Mouse (Mus musculus): Measurements from ENCODE around the gene Ndufs7. TPM values are rescaled to one million over a fixed set of nuclear protein-coding genes. Genes with fewer than 3 reads are reported as not detected.
A peak's percentile ranks its signal among the peaks of the same experiment; 100 is the strongest.

Ndufs7 gene
- polyA plus RNA-seq, 1 experiment from 2014 or later, result 274 TPM

DNA sequence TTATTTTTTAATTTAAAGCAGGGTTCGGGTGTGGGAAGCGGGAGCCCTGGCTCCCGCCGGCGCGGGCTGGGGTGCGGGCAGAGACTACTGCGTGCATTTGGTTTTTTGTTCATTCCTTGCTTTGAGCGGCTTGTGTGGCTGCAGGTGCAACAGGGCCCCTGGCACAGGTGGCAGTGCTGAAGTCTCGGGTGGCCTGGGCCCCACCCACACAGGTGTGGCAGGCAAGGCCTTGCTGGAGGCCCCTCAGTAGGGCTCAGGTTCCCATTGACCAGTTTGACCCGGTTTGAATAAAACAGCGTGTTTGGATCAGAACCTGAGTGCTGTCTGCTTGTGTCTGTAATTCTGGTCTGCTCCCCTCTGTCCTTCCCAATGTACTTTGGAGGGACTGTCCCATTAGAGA lies 39.2 kb downstream of the Ndufs7 start:
- H3K36me3 ChIP-seq (ENCODE audit: poor library complexity, severe bottlenecking), result peaks cover 62% of the 10 kb centered on the region
- peak overlapping the region; percentile 25; the same call in 1 of the 2 replicates for H3K27ac ChIP-seq
- WGBS, result 92% methylated on average over 12 of the region's 12 CpGs
- no peaks in the 10 kb centered on the region for H3K9me3 ChIP-seq (replicated peaks)
- no peak overlapping the region for H3K4me3 ChIP-seq
- peaks cover 7% of the 10 kb centered on the region for H3K4me1 ChIP-seq
- H3K9ac ChIP-seq, result no peak overlapping the region
- H3K27me3 ChIP-seq, result no peaks in the 10 kb centered on the region
- no peak overlapping the region for H3K4me2 ChIP-seq
- ATAC-seq, result no peak

DNA sequence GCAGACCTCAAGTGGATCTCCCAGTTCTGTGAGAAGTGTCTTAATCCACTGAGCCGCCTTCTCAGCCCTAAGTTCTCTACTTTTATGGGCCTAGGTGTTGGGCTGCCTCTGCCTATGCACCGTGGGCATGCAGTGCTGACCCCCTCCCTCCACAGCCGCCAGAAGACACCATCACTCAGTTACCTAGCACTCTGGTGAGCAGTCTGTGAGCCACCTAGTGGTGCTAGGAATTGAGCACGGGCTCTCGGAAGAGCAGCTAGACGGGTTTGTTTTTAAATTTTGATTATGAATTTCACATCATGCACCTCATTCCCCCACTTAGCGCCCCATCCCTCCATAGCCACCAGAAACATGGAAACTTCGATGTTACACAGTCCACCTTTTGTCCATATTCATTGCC lies 39.7 kb downstream of the Ndufs7 start:
- Histone ChIP-seq H3K27me3 (no peaks in the 10 kb centered on the region), H3K36me3 (ENCODE audit: poor library complexity, severe bottlenecking) (peaks cover 61% of the 10 kb centered on the region), H3K9ac (no peak overlapping the region), H3K4me2 (no peak overlapping the region), H3K4me3 (no peak overlapping the region), H3K9me3 (replicated peaks) (no peaks in the 10 kb centered on the region), H3K27ac (peak overlapping the region; percentile 25; the same call in 1 of the 2 replicates), H3K4me1 (peaks cover 13% of the 10 kb centered on the region)
- 70% methylated on average over 8 of the region's 8 CpGs for WGBS
- no peak for ATAC-seq

DNA sequence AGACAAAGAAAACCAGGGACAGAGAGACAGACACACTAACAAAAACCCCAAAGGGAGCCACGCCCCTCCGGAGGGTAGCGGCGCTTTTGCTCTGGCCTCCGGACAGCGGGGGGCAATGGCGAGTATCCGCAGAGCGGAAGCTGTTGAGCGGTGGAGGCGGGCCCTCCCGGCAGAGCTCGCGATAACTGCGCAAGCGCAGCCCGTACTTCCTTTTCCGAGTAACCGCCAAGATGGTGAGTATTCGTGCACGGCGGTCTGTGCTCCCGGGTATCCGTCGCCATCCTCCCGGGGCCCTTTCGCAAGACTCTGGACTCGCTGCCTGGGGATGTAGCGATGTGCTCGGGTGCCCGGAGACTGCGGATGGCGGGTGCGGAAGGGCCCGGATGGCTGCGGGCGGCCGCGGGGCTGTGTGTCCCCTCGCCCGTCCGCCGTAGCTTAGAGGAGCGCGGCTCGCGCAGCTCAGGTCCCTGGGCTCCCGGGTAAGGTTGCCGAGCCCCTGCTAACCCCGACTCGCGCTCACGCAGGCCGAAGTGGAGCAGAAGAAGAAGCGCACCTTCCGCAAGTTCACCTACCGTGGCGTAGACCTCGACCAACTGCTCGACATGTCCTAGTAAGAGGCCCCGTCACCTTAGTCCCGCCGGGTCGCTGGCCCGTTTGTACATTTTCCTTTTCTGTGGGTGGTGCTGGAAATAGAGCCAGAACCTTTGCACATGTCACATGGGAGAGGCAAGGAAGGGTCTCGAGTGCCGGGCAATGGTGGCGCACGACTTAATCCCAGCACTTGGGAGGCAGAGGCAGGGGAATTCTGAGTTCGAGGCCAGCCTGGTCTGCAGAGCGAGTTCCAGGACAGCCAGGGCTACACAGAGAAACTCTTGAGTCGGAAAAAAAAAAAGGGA lies 43.6 kb downstream of the Ndufs7 start, which contains the start of gene Rps15:
Gene Rps15, plus strand, starts transcription at position 203 of the 896 bp plus-strand sequence.
- peak within 1 kb of the TSS; percentile 91 for H3K4me3 ChIP-seq
- 0% methylated on average over 72 of the region's 72 CpGs for WGBS
- peak within 1 kb of the TSS; percentile 93 for H3K27ac ChIP-seq
- H3K9ac ChIP-seq, result peak within 1 kb of the TSS; percentile 99
- ATAC-seq, result peak; percentile 81
- H3K4me2 ChIP-seq, result peak within 1 kb of the TSS; percentile 80
- peaks cover 38% of the 10 kb centered on the region for H3K36me3 ChIP-seq (ENCODE audit: poor library complexity, severe bottlenecking)
- peaks cover 51% of the 10 kb centered on the region for H3K4me1 ChIP-seq
- no peaks in the 10 kb centered on the region for H3K27me3 ChIP-seq
- no peaks in the 10 kb centered on the region for H3K9me3 ChIP-seq (replicated peaks)

DNA sequence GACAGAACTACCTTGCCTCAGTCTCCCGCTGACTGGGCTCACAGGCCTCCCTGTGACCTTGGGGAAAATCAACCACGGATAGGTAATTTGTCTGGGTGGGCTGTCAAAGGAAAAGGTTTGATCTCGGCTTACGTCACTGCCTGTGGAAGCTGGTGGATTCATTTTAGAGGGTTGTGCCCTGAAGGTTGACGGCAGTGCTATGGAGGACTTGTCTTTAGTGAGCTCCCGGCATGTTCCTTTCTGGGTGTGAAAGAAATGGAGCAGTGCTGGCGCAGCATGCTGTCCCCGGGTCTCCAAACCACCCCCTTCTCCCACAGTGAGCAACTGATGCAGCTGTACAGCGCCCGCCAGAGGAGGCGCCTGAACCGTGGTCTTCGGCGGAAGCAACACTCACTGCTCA lies 44.4 kb downstream of the Ndufs7 start:
- WGBS, result 25% methylated on average over 14 of the region's 14 CpGs
- Histone ChIP-seq H3K27me3 (no peaks in the 10 kb centered on the region), H3K4me2 (peak overlapping the region; percentile 80), H3K9ac (peak overlapping the region; percentile 99), H3K27ac (peak overlapping the region; percentile 93), H3K4me3 (peak overlapping the region; percentile 91), H3K4me1 (peaks cover 60% of the 10 kb centered on the region), H3K9me3 (replicated peaks) (no peaks in the 10 kb centered on the region), H3K36me3 (ENCODE audit: poor library complexity, severe bottlenecking) (peaks cover 30% of the 10 kb centered on the region)
- ATAC-seq, result no peak

DNA sequence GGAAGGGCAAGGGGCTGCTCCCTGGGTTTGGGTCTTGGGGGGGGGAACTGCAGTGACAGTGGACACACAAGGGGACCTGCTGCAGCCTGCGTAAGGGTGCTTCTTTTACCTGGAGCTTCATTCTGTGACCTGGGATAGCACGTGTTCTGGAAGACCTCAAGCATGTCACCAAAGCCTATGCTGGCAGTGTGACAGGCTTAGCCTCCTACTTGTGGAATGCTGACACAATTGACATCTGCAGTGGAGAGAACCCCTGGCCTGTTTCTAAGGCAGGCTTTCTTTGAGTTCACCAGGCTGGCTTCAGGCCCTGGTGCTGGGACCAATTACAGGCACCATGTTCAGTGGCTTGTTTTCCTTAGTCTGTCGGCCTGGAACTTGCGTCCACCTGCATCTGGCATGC lies 45.4 kb downstream of the Ndufs7 start:
- 0 out of 2 replicates have a peak overlapping the region, but pooled peaks have one; percentile 80 for H3K4me2 ChIP-seq
- peaks cover 21% of the 10 kb centered on the region for H3K36me3 ChIP-seq (ENCODE audit: poor library complexity, severe bottlenecking)
- peaks cover 65% of the 10 kb centered on the region for H3K4me1 ChIP-seq
- no peak for ATAC-seq
- no peaks in the 10 kb centered on the region for H3K27me3 ChIP-seq
- H3K9ac ChIP-seq, result peak overlapping the region; percentile 99
- no peaks in the 10 kb centered on the region for H3K9me3 ChIP-seq (replicated peaks)
- 79% methylated on average over 4 of the region's 4 CpGs for WGBS
- no peak overlapping the region for H3K4me3 ChIP-seq
- H3K27ac ChIP-seq, result no peak overlapping the region

DNA sequence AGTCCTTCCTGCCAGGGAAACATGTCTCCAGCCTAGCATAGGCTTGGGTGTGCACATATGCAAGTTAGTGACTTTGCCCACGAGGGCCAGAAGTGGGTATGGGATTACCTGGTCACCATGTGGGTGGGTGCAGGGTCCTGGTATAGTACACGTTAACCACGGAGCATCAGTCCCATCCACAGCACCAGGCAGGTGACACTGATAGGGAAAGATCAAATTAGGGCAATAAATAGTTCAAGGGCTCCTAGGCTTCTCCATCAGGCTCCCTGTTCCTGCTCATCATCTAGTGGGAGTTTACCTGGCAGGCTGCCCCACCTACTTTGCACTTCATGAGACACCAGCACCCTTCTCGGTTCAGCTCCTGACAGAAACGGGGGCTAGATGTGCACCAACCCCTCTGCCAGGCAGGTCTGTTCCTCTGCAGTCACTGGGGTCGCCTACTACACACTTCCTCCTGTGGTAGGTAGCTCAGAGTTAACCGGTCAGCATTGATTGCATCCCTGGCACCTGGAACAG lies 45.9 kb downstream of the Ndufs7 start:
- Histone ChIP-seq H3K4me2 (0 out of 2 replicates have a peak overlapping the region, but pooled peaks have one; percentile 86), H3K9ac (peak overlapping the region; percentile 99; the same call in 1 of the 2 replicates), H3K27ac (peak overlapping the region; percentile 90; the same call in 1 of the 2 replicates), H3K27me3 (no peaks in the 10 kb centered on the region), H3K36me3 (ENCODE audit: poor library complexity, severe bottlenecking) (peaks cover 20% of the 10 kb centered on the region), H3K4me1 (peaks cover 70% of the 10 kb centered on the region), H3K4me3 (no peak overlapping the region), H3K9me3 (replicated peaks) (no peaks in the 10 kb centered on the region)
- no peak for ATAC-seq
- WGBS, result 45% methylated on average over 7 of the region's 7 CpGs

DNA sequence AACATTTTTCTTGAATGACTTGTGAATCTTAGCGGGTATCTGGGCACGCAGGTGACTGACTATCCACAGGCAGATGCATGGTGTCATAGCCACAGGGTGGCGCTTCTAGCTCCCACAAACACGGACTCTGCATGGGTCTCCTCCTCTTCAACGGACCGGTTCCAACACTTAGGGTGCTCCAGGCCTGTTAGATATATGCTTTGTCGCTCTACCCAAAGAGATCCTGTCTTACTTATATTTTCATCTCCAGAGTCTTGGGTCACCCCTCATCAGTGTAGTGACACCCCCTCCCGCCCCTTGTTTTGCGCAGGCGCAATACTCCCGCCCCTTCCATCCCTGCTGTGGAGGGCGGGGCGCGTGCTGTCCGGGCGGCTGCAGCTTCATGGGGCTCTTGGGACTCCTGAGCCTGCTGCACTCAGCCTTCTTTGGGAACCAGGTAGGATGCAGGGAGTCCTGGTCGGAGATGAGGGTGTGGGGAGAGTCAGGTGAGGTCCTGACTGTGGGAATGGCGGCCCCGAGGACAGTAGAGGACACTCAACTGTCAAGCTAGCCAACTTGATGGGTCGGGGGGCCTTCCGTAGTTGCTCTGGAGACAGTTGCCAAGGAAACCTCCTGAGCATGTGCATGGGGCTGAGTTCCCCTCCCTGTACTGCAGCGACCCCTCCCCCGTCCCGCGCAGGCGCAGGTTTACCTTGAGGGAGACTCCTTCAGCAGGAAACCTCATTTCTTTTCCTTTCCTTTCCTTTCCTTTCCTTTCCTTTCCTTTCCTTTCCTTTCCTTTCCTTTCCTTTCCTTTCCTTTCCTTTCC lies 46.9 kb downstream of the Ndufs7 start, which contains the start of gene Apc2:
Gene Apc2, plus strand, starts transcription at position 360 of the 808 bp plus-strand sequence.
- Histone ChIP-seq H3K4me2 (peak within 1 kb of the TSS; percentile 86), H3K9ac (peak within 1 kb of the TSS; percentile 99), H3K4me3 (peak within 1 kb of the TSS; percentile 73), H3K27ac (peak within 1 kb of the TSS; percentile 90), H3K27me3 (no peaks in the 10 kb centered on the region), H3K9me3 (replicated peaks) (no peaks in the 10 kb centered on the region), H3K4me1 (peaks cover 80% of the 10 kb centered on the region), H3K36me3 (ENCODE audit: poor library complexity, severe bottlenecking) (peaks cover 20% of the 10 kb centered on the region)
- under 1% methylated on average over 26 of the region's 26 CpGs for WGBS
- peak; percentile 39 for ATAC-seq

DNA sequence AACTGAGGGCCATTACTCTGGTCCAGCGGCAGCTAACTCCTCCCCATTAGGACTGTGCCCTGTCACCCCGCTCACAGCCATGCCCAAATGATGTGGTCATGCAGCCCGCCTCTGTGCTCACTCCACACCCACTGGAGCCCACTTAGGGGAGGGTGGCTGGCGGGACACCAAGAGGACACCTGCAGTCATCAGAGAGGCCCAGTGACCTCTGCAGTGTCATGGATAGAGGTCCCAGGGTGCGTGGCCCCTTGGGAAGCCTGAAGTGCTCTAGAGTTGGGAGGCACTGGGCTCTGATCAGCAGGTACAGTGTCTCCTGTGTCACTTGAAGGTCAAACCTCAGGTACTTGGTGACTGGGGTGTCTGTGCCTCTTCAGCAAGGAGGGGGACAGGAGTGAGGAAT lies 47.9 kb downstream of the Ndufs7 start:
- H3K36me3 ChIP-seq (ENCODE audit: poor library complexity, severe bottlenecking), result peaks cover 24% of the 10 kb centered on the region
- H3K27me3 ChIP-seq, result no peaks in the 10 kb centered on the region
- H3K4me2 ChIP-seq, result peak overlapping the region; percentile 86
- no peaks in the 10 kb centered on the region for H3K9me3 ChIP-seq (replicated peaks)
- peak overlapping the region; percentile 73 for H3K4me3 ChIP-seq
- WGBS, result 79% methylated on average over 5 of the region's 5 CpGs
- peaks cover 88% of the 10 kb centered on the region for H3K4me1 ChIP-seq
- H3K9ac ChIP-seq, result peak overlapping the region; percentile 99
- H3K27ac ChIP-seq, result peak overlapping the region; percentile 90
- ATAC-seq, result no peak

DNA sequence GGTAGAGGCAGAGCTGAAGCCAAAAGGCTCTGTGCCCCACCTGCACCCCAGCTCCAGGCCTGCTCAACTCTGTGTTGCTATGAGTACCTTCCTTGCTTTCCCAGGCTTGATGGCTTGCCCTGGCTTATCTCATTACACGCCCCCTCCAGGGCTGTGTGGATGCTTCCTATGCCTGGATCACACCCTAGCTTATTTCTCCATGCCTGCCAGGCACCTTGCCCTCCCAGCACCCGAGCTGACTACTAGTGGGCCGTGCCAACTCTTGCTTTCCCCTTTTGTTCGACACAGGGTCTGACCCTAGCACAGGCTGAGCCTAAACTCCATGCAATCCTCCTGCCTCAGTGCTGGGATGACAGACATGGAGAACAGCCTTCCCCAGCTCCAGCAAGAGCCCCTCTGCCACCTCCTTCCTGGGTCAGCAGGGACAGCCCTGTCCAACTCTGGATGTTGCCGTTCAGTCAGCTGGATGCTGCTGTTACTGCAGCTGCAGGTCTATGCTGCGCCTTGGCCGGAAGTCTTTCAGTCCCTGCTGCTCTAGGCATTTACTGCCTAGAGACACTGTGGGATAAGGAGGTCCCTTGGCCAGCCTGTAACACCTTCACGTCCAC lies 48.7 kb downstream of the Ndufs7 start:
- H3K4me2 ChIP-seq, result peak overlapping the region; percentile 86

DNA sequence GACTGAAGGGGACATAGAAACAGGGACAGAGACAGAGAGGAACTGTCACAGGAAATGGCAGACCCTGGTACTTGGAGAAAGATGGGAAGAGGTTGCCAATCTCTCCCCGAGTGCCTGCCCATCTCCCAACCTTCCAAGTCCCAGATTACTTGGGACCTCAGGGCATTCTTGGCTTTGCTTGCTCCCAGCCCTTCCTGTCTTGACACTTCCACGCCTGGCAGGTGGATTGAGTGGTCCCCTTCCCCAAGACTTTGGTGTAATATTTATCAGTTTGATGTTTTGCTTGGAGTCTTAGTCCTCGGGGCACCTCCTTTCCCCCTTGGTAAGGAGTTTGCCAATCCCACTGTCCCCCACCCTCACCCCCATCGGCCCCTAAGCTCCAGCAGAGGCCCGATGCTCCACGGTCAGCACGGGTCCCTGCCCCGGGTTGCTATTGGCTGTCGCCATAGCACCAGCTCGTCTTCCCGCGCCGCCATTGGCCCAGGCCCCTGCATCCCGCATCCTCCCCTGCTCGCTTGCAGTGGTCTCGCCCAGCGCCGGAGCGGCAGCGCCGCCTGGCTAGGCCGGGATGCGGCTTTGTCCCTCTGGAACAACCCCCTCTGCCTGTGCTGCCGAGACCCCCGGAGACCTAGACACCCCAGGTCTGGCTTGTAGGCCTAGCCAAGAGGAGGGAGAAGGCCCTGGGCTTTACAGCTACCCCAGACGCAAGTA lies 49.8 kb downstream of the Ndufs7 start:
- Histone ChIP-seq H3K4me3 (peak overlapping the region; percentile 73), H3K9me3 (replicated peaks) (no peaks in the 10 kb centered on the region), H3K9ac (peak overlapping the region; percentile 99), H3K27ac (peak overlapping the region; percentile 98), H3K36me3 (ENCODE audit: poor library complexity, severe bottlenecking) (peaks cover 36% of the 10 kb centered on the region), H3K4me1 (peaks cover 94% of the 10 kb centered on the region), H3K27me3 (no peaks in the 10 kb centered on the region), H3K4me2 (peak overlapping the region; percentile 86)
- 2% methylated on average over 24 of the region's 26 CpGs for WGBS
- ATAC-seq, result peak; percentile 86

More for the DNA sequence above, 48.7 kb downstream of the Ndufs7 start:
- H3K9me3 ChIP-seq (replicated peaks), result no peaks in the 10 kb centered on the region
- H3K4me1 ChIP-seq, result peaks cover 93% of the 10 kb centered on the region
- peak overlapping the region; percentile 73; the same call in 1 of the 2 replicates for H3K4me3 ChIP-seq
- peak overlapping the region; percentile 98; the same call in 1 of the 2 replicates for H3K27ac ChIP-seq
- no peaks in the 10 kb centered on the region for H3K27me3 ChIP-seq
- WGBS, result 73% methylated on average over 8 of the region's 8 CpGs
- H3K9ac ChIP-seq, result peak overlapping the region; percentile 99
- peaks cover 32% of the 10 kb centered on the region for H3K36me3 ChIP-seq (ENCODE audit: poor library complexity, severe bottlenecking)
- ATAC-seq, result no peak

DNA sequence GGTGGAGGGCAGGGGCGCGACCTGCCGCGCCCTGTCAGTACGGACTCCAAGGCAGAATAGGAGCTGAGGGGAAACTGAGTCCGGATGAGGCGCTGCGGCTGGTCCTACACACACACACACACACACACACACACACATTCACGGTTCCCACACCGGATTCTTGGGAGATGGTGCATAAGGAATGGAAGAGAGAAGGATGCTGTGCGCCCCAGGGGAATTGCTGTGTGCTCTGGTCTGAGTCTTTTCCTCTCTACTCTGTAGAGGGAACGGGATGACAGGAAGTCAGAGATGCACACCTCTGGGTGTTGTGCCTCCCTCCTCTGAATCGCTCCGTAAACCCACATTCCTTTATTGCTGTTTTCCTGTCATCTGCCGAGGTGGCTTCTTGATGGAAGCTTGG lies 50.4 kb downstream of the Ndufs7 start:
- Histone ChIP-seq H3K27ac (peak overlapping the region; percentile 98), H3K4me3 (peak overlapping the region; percentile 73), H3K4me1 (peaks cover 94% of the 10 kb centered on the region), H3K27me3 (no peaks in the 10 kb centered on the region), H3K9me3 (replicated peaks) (no peaks in the 10 kb centered on the region), H3K9ac (peak overlapping the region; percentile 99), H3K36me3 (ENCODE audit: poor library complexity, severe bottlenecking) (peaks cover 36% of the 10 kb centered on the region), H3K4me2 (peak overlapping the region; percentile 86)
- WGBS, result 4% methylated on average over 15 of the region's 15 CpGs
- ATAC-seq, result no peak
